Mouse (Mus musculus): ENCODE data around the gene Nrp2.

The Nrp2 gene

GRCm38 (mm10) chr1:62703158-62704116 lies at the start of gene Nrp2:
Gene Nrp2, plus strand, starts transcription at chr1:62703285.
- DNase-seq (ENCODE audit: low spot score), result peak; percentile 7

DNA sequence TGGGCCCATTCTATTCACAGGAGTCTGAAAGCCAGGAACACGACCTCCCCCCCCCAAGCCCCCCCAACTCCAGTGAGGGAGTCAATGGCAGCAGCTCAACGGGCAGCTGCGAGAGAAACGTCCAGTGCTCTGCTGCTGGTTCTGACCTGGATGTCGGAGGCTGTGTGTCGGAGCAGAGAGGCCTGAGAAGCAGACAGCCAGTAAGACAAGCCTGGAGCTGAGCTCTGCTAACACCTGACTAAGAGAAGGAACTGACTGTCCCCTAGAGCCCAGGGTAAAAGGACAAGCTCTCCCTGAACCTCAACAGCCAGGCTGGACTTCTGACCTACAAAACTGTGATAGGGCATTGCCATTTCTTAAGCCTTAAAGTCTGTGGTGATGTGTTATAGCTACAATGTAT lies 48.6 kb upstream of the Nrp2 start:
- no peak for DNase-seq (ENCODE audit: low spot score)

GRCm38 (mm10) chr1:62664960-62665645 lies 38.0 kb upstream of the Nrp2 start:
- no peak for DNase-seq (ENCODE audit: low spot score)

DNA sequence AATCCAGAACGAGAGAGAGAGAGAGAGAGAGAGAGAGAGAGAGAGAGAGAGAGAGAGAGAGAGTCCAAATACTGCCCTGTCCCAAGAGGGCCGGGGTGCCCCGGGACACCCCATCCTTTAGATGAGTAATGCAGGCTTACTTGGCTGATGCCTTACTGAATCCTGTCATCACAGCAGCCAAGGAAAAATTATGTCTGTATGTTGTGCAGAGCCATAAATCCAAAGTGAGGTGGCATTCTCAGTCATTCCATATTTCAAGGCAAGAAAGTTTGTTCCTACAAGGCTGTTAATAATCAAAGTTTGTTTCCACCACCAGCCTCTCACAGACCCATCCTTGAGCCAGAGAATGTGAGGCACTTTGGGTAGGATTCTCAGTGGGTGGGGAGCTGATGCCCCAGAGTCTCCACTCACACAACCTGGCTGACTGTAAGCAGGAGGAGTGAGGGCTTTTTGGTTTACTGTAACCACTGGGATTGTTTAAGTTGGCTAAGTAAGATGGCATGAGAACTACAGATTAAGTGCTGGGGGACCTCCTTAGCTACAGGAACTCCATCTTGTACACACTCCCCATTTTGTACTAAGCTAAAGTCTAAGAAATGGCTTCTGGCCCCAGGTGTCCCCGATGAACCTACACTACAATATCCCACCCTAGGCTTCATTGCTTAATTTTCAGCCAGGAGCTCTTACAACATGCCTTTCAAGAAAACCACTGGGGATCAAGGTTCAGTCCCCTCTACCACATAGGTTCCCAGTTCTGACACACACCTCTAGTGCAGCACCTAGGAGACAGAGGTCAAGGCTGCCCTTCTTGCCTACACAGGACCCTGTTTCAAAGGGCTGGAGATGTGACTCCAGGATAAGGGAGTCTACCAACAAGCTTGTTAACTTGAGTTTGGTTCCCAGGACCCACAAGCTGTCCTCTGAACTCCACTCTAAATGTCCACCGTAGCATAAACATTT lies 37.0 kb upstream of the Nrp2 start:
- no peak for DNase-seq (ENCODE audit: low spot score)

- DNase-seq (ENCODE audit: low spot score), result no peak
These were observed 36.3 kb upstream of the Nrp2 start for GRCm38 (mm10) chr1:62666780-62667179.

DNA sequence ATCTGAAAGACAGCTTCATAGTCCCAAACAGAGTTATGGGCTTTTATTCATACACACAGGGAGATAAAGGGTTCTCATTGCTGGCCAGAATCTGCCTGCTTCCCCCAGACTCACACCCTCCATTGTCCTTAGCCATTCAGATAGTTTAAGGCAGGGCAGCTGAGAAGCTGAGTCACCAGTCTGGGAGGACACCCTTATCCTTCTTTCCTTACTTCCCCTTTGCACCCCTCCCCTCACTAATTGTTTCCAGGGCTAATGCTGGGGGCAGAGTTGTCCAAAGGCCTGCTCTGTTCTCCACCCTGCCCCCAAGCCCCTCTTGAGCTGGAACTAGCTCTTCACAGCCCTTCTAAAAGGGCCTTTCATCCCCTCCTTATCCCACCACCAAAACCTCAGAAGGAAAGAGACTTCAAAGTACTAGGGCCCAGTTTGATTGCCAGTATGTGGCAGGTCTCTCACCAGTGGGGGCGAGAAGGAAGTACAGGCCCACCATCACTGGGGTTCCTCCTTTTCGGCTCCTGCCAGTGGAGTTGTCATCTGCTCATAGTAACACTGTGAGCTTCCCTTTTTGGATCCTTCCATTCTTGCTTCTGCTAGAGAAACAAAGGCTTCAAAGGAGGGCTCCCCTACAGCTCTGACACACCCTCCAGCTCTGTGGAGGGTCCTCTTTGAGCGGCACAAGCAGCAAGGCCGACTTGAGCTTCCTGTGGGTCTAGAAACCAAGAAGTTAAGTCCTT lies 24.3 kb upstream of the Nrp2 start:
- no peak for DNase-seq (ENCODE audit: low spot score)

GRCm38 (mm10) chr1:62679466-62679865 lies 23.6 kb upstream of the Nrp2 start:
- DNase-seq (ENCODE audit: low spot score), result no peak

DNA sequence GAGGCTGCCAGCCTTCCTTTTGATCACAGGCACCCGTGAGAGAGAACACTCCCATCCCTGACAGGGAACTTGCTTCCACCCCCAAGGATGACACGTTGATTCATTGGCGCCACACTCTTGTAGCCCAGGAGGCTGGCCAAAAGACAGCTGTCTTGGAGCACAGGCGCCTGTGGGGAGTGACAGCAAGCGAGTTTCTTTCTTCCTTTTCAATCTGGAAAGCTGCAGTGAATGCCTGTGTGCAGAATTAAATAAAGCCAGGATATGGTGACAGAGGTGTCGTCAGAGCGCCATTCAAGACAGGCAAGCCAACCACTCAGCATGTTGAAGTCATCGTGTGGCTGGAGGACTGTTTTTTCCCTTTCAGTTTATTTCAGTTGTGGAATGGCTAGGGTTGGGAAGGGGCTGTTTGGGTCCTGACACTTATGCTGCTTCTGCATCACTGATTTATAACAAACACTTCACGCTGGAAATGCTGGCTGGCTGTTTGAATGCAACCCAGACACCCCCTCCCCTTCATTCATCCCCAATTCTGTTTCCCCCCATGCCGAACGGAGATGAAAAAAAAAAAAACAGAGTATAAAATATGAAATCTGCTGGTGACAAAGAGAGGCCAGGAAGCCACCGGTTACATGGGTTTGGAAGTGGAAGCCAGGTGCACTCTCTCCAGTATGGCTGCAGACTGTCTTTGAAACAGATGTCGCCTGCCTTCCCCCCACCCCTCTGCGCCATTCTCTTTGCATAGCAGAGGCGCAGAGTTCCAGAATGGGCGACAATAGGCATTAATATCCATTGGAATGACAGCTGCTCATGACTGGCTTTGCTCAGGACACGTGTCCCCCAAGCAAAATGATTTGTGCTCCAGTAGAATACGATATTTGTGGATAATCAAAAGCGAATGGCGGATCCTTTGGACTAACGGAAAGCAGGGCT lies 20.4 kb upstream of the Nrp2 start:
- no peak for DNase-seq (ENCODE audit: low spot score)

DNA sequence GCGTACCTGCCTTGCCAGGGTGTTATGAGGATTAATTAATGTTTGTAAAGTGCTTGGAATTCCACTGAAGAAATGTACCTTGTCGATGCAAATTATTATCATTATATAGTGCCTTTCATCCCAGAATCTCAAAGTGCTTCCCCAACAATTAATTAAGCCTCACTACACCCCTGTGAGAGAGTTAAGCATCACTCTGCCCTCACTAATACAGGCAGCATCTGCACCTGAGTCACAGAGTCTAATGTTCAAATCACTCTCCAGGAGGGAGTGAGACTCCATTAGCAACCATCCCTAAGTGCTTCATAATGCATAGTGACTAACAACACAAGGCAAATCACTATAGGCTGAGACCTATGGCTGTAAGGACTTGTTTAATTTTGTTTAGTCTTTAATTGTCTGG lies 19.6 kb upstream of the Nrp2 start:
- DNase-seq (ENCODE audit: low spot score), result no peak

DNA sequence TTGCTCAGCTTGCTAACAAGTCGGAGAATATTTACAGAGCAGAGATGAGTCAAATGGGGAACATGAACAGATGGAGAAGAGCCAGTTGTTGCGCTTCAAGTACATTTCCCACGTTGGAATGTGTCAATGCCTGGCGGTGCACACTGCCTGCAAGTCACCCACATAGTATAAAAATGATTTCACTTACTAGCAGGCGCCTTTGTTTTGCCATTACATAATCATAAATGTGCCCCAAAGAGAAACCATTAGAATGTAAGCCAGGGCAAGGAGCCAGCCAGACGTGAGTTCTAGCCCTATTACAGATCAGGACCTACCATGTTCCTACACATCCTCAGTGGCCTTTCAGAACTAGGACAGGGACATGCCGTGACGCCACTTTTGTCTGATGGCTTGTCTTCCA lies 15.6 kb upstream of the Nrp2 start:
- DNase-seq (ENCODE audit: low spot score), result no peak

GRCm38 (mm10) chr1:62691175-62691574 lies 11.9 kb upstream of the Nrp2 start:
- no peak for DNase-seq (ENCODE audit: low spot score)

DNA sequence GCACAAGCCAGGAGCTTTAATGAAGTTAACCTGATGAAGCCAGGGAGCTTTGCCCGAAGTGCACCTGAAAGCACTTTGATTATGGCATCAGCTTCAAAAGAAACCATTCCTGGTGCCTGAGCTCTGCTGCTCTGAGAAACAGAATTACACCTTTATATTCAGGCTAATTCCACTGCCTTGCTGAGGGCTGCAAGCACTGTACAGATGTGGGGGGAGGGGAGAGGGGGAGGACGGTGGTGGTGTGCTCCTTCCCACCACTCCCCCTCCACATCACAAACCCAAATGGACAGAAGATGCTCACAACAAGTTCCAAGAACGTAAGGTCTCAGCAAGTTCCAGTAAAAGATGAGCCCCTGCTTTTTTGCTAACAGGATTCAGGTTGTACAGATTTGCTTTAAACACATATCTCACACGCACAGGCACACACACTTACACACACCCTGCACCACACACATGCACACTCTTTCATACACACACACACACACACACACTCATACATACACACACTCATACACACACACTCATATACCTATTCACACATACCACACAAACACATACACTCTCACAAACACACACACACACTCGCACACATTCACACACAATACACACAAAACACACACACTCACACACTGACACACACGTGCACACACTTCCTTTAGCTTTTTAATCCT lies 6.6 kb upstream of the Nrp2 start:
- DNase-seq (ENCODE audit: low spot score), result no peak

- DNase-seq (ENCODE audit: low spot score), result no peak
These were observed 6.1 kb upstream of the Nrp2 start for GRCm38 (mm10) chr1:62696983-62697341.

DNA sequence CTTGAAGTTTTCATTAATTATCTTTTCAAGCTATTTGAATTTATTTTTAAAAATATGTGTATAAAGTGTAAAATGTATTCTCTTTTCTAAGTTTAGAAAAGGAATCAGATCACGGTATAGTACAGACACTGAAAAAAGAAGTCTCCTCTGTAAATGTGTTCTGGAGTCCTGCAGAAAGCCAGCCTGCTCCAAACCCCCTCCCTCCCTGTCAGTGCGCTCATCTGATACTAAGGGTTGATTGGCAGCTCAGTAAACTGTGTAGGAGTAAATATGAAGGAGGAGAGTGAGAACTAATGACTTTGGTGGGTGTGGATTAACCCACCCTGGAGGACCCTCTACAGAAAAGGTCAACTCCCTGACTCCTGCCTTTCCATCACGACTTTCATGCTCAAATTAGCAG lies 5.7 kb upstream of the Nrp2 start:
- no peak for DNase-seq (ENCODE audit: low spot score)

GRCm38 (mm10) chr1:62699801-62700200 lies 3.3 kb upstream of the Nrp2 start:
- DNase-seq (ENCODE audit: low spot score), result no peak

- DNase-seq (ENCODE audit: low spot score), result no peak
These were observed 1.8 kb upstream of the Nrp2 start for GRCm38 (mm10) chr1:62701065-62701921.

- DNase-seq (ENCODE audit: low spot score), result no peak
These were observed 342 bp upstream of the Nrp2 start for GRCm38 (mm10) chr1:62702743-62703142.

DNA sequence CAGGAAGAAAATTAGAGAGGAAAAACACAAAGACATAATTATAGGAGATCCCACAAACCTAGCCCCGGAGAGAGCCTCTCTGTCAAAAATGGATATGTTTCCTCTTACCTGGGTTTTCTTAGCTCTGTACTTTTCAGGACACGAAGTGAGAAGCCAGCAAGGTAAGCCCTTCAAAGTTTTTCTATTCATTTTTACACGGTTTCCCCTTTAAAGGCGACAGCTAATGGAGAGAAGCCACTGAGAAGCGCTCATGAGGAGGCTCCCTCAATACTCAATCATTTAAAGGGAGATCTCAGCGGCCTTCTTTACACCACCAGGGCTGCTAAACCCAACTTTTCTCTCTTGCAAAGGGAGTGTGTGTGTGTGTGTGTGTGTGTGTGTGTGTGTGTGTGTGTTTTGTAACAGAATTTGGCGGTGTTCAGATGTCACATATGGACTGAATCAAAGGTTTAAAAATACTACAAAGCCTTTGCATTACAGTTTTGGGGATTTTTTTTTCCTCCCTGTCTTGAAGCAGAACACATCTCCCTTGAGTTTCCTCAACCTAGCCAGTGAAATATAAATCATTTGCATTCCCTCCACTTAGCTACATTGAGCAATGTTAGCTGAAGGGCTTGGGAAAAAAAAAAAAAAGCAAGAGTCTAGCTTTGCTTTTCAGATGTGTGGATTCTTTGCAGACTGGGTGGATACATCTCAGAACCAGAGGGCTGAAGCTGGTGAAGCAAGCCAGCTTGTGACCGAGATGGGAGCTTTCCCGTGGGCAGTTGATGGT lies 1.2 kb downstream of the Nrp2 start:
- no peak for DNase-seq (ENCODE audit: low spot score)

All from spleen, adult 12 weeks (tissue).